Mouse (Mus musculus): Measurements from ENCODE around the gene Pogk. TPM values are rescaled to one million over a fixed set of nuclear protein-coding genes. Genes with fewer than 3 reads are reported as not detected.

Gene Pogk
- polyA plus RNA-seq, 1 experiment from 2014 or later = 41.1 TPM

DNA sequence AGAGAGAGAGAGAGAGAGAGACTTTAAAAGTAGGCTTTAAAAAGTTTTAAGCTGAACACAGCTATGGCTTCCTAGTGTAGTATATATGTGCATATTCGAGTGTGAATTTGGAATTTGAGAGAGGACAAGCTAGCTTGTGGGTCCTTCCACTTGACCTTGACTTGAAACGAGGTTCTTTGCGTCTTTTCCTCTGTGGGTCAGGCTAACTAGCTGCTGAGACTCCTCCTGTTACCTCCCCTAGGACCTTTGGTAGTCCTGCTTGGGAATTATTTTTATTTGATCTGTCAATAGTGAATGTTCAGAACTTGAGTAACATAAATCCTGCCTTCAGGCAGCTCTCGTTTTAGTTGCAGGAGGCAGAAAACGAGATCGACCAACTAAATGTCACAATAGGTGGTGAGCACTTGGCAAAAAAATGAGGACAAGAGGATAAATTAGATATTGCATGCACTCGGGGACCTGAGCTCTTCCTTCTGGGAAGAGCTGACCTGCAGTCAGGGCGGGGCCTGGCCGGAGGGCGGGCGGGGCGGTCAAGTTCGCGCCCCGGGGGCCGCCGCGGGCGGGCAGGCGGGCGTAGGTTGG lies 31.1 kb downstream of the Pogk start:
- H3K4me3 ChIP-seq (replicated peaks) = peak overlapping the region; percentile 92
- H3K4me1 ChIP-seq (replicated peaks) = peaks cover 24% of the 10 kb centered on the region
- peak overlapping the region; percentile 89 for H3K27ac ChIP-seq
- peak overlapping the region; percentile 59 for H3K4me2 ChIP-seq (replicated peaks)
- H3K36me3 ChIP-seq = peaks cover 14% of the 10 kb centered on the region
- 6% methylated on average over 21 of the region's 21 CpGs for WGBS
- no peaks in the 10 kb centered on the region for H3K9me3 ChIP-seq
- ATAC-seq = peak; percentile 0; the same call in 1 of the 2 replicates
- H3K9ac ChIP-seq (replicated peaks) = peak overlapping the region; percentile 72
- H3K27me3 ChIP-seq = no peaks in the 10 kb centered on the region

GRCm38 (mm10) chr1:166377171-166377570 lies 32.5 kb downstream of the Pogk start:
- no peaks in the 10 kb centered on the region for H3K9me3 ChIP-seq
- no peak overlapping the region for H3K27ac ChIP-seq
- no peak overlapping the region for H3K4me2 ChIP-seq (replicated peaks)
- no peak for ATAC-seq
- no peak overlapping the region for H3K9ac ChIP-seq (replicated peaks)
- WGBS = 76% methylated on average over 6 of the region's 6 CpGs
- H3K4me3 ChIP-seq (replicated peaks) = no peak overlapping the region
- H3K36me3 ChIP-seq = peaks cover 2% of the 10 kb centered on the region; the same call in 1 of the 2 replicates
- H3K4me1 ChIP-seq (replicated peaks) = peaks cover 24% of the 10 kb centered on the region
- H3K27me3 ChIP-seq = no peaks in the 10 kb centered on the region

DNA sequence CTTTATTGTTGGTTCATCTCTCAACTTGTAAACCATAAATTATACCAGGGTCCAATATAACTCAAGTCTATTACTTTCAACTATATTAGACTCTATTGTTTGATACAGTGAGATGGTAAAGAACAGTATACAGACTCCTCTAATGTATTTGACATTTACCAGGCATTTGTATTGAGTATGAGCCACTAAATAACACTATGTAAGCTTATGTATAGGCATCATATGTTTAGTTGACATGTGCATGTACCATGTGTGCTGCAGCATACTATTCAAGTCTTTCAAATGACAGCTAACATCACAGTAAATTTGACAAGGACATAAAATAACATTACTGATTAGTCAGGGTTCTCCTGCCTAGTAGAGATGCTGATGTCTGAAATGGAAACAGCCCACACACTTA lies 46.5 kb downstream of the Pogk start:
- Histone ChIP-seq H3K4me3 (replicated peaks) (no peak overlapping the region), H3K36me3 (no peaks in the 10 kb centered on the region), H3K4me1 (replicated peaks) (no peaks in the 10 kb centered on the region), H3K27me3 (no peaks in the 10 kb centered on the region), H3K4me2 (replicated peaks) (no peak overlapping the region), H3K9ac (replicated peaks) (no peak overlapping the region), H3K27ac (no peak overlapping the region), H3K9me3 (no peaks in the 10 kb centered on the region)
- no peak for ATAC-seq

- Histone ChIP-seq H3K4me3 (replicated peaks) (no peak overlapping the region), H3K9ac (replicated peaks) (no peak overlapping the region), H3K4me1 (replicated peaks) (no peaks in the 10 kb centered on the region), H3K36me3 (no peaks in the 10 kb centered on the region), H3K4me2 (replicated peaks) (no peak overlapping the region), H3K9me3 (no peaks in the 10 kb centered on the region), H3K27me3 (no peaks in the 10 kb centered on the region), H3K27ac (no peak overlapping the region)
- no peak for ATAC-seq
- 87% methylated on average over 3 of the region's 3 CpGs for WGBS
Measured at GRCm38 (mm10) chr1:166362659-166363058, 47.0 kb downstream of the Pogk start.

GRCm38 (mm10) chr1:166361842-166362241 lies 47.8 kb downstream of the Pogk start:
- H3K4me1 ChIP-seq (replicated peaks) = no peaks in the 10 kb centered on the region
- 79% methylated on average over 3 of the region's 3 CpGs for WGBS
- H3K9me3 ChIP-seq = no peaks in the 10 kb centered on the region
- H3K4me3 ChIP-seq (replicated peaks) = no peak overlapping the region
- H3K36me3 ChIP-seq = no peaks in the 10 kb centered on the region
- H3K9ac ChIP-seq (replicated peaks) = no peak overlapping the region
- H3K27ac ChIP-seq = no peak overlapping the region
- H3K4me2 ChIP-seq (replicated peaks) = no peak overlapping the region
- H3K27me3 ChIP-seq = no peaks in the 10 kb centered on the region
- ATAC-seq = no peak

DNA sequence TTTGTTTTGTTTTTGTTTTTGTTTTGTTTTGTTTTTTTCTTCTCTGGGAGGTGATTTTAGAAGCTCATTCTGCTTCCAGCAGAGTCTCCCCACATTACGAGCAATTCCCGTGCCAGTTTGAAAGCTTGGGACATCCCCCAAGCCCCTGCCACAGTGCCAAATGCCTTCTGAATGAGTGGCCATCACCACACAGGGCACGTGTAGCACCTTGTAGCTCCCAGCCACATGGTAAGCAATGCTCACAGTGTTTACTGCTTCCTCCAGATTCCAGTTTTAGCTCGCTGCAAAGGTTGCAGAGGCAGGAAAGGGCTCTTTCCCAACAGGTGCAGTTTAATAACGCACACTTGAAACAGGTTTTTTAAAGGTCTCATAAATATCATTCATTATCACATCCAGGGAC lies 48.8 kb downstream of the Pogk start:
- Histone ChIP-seq H3K27ac (no peak overlapping the region), H3K9ac (replicated peaks) (no peak overlapping the region), H3K4me3 (replicated peaks) (no peak overlapping the region), H3K36me3 (no peaks in the 10 kb centered on the region), H3K27me3 (no peaks in the 10 kb centered on the region), H3K4me1 (replicated peaks) (no peaks in the 10 kb centered on the region), H3K4me2 (replicated peaks) (no peak overlapping the region), H3K9me3 (no peaks in the 10 kb centered on the region)
- WGBS = 82% methylated on average over 5 of the region's 5 CpGs
- no peak for ATAC-seq

GRCm38 (mm10) chr1:166360157-166360855 lies 49.4 kb downstream of the Pogk start:
- Histone ChIP-seq H3K9ac (replicated peaks) (no peak overlapping the region), H3K27me3 (no peaks in the 10 kb centered on the region), H3K9me3 (no peaks in the 10 kb centered on the region), H3K27ac (no peak overlapping the region), H3K4me1 (replicated peaks) (no peaks in the 10 kb centered on the region), H3K4me2 (replicated peaks) (no peak overlapping the region), H3K36me3 (no peaks in the 10 kb centered on the region), H3K4me3 (replicated peaks) (no peak overlapping the region)
- WGBS = 25% methylated on average over 14 of the region's 14 CpGs
- ATAC-seq = peak; percentile 92

GRCm38 (mm10) chr1:166349751-166350150 lies 59.9 kb downstream of the Pogk start:
- no peak for ATAC-seq
- Histone ChIP-seq H3K4me2 (replicated peaks) (no peak overlapping the region), H3K36me3 (no peaks in the 10 kb centered on the region), H3K9ac (replicated peaks) (no peak overlapping the region), H3K4me1 (replicated peaks) (peaks cover 1% of the 10 kb centered on the region), H3K9me3 (no peaks in the 10 kb centered on the region), H3K27me3 (peaks cover 3% of the 10 kb centered on the region; the same call in 1 of the 2 replicates), H3K4me3 (replicated peaks) (no peak overlapping the region), H3K27ac (no peak overlapping the region)
- 91% methylated on average over 11 of the region's 11 CpGs for WGBS

- H3K9me3 ChIP-seq = no peaks in the 10 kb centered on the region
- H3K27me3 ChIP-seq = peaks cover 3% of the 10 kb centered on the region; the same call in 1 of the 2 replicates
- peaks cover 5% of the 10 kb centered on the region for H3K4me1 ChIP-seq (replicated peaks)
- H3K4me2 ChIP-seq (replicated peaks) = no peak overlapping the region
- H3K4me3 ChIP-seq (replicated peaks) = no peak overlapping the region
- no peaks in the 10 kb centered on the region for H3K36me3 ChIP-seq
- no peak for ATAC-seq
- WGBS = 84% methylated on average over 3 of the region's 3 CpGs
- no peak overlapping the region for H3K27ac ChIP-seq
- H3K9ac ChIP-seq (replicated peaks) = no peak overlapping the region
Measured at GRCm38 (mm10) chr1:166349341-166349740, 60.3 kb downstream of the Pogk start.

DNA sequence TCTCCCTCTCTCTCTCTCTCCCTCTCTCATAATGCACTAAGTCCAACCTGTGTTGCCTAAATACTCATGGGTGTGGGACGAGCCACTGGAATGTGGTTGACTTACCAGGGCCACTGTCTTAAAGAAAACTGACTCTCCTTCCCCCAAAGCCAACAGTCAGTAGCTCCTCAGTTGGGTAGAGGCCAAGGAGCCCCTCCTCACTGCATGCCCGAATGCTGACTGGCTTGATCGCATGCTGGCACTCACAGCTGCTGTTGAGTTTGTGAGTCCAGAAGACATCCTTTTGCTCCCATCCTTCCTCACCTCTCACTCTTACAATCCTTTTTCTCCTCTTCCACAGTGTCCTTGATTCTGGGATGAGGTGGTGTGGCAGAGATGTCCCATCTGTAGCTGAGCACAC lies 62.8 kb downstream of the Pogk start:
- Histone ChIP-seq H3K4me1 (replicated peaks) (peaks cover 14% of the 10 kb centered on the region), H3K9me3 (no peaks in the 10 kb centered on the region), H3K27ac (no peak overlapping the region), H3K9ac (replicated peaks) (no peak overlapping the region), H3K36me3 (no peaks in the 10 kb centered on the region), H3K4me2 (replicated peaks) (no peak overlapping the region), H3K27me3 (peaks cover 3% of the 10 kb centered on the region; the same call in 1 of the 2 replicates), H3K4me3 (replicated peaks) (no peak overlapping the region)
- WGBS = 76% methylated on average over 3 of the region's 3 CpGs
- ATAC-seq = no peak

- Histone ChIP-seq H3K27me3 (peaks cover 3% of the 10 kb centered on the region; the same call in 1 of the 2 replicates), H3K9ac (replicated peaks) (no peak overlapping the region), H3K4me2 (replicated peaks) (no peak overlapping the region), H3K9me3 (no peaks in the 10 kb centered on the region), H3K27ac (no peak overlapping the region), H3K4me3 (replicated peaks) (no peak overlapping the region), H3K4me1 (replicated peaks) (peaks cover 14% of the 10 kb centered on the region), H3K36me3 (no peaks in the 10 kb centered on the region)
- 95% methylated on average over 6 of the region's 6 CpGs for WGBS
- no peak for ATAC-seq
Measured at GRCm38 (mm10) chr1:166345602-166346001, 64.1 kb downstream of the Pogk start.

- 37% methylated on average over 8 of the region's 8 CpGs for WGBS
Measured at GRCm38 (mm10) chr1:166344300-166345077, 65.2 kb downstream of the Pogk start.

More at GRCm38 (mm10) chr1:166344300-166345077, 65.2 kb downstream of the Pogk start:
- no peaks in the 10 kb centered on the region for H3K36me3 ChIP-seq
- ATAC-seq = peak; percentile 71; the same call in 1 of the 2 replicates
- H3K4me2 ChIP-seq (replicated peaks) = no peak overlapping the region
- no peak overlapping the region for H3K4me3 ChIP-seq (replicated peaks)
- peaks cover 14% of the 10 kb centered on the region for H3K4me1 ChIP-seq (replicated peaks)
- H3K9ac ChIP-seq (replicated peaks) = no peak overlapping the region
- 0 out of 2 replicates have a peak overlapping the region, but pooled peaks have one; percentile 1 for H3K27ac ChIP-seq
- H3K9me3 ChIP-seq = no peaks in the 10 kb centered on the region
- peaks cover 3% of the 10 kb centered on the region; the same call in 1 of the 2 replicates for H3K27me3 ChIP-seq

Data from midbrain, embryonic 13.5 days (tissue).